Mouse (Mus musculus) intestine, postnatal 0 days (tissue): Measurements from ENCODE around the gene Hfe. TPM values are rescaled to one million over a fixed set of nuclear protein-coding genes. Genes with fewer than 3 reads are reported as not detected.
"Not testable (repeated sequence)": the region's sequence is repeated elsewhere in the genome, so short reads cannot be mapped to it uniquely, and the experiment has no call there.

Source experiments
- ATAC-seq: fragments of 200-750 bp; cut with Nextera tagmentation; 2 replicates; pipeline ENCODE4 v1.8.0; 2017; ENCODE audit warnings: mild to moderate bottlenecking, moderate TSS enrichment, moderate library complexity
- H3K27ac ChIP-seq: fragments of 300-500 bp; sonication (generic); 2 replicates; pipeline ENCODE4 v1.5.1; 2014; ENCODE audit warnings: mild to moderate bottlenecking, low read depth, low read length, moderate library complexity
- H3K27me3 ChIP-seq: fragments of 300-500 bp; sonication (generic); replicated peaks from 2 replicates; pipeline ENCODE4 v1.6.1; 2014; ENCODE audit warnings: low read length, mixed read lengths; ENCODE audit not compliant: control insufficient read depth, insufficient read depth
- H3K36me3 ChIP-seq: fragments of 300-500 bp; sonication (generic); 2 replicates; pipeline ENCODE4 v1.6.1; 2014; ENCODE audit warnings: mild to moderate bottlenecking, moderate library complexity; ENCODE audit not compliant: control insufficient read depth, insufficient read depth
- H3K4me1 ChIP-seq: fragments of 300-500 bp; sonication (generic); replicated peaks from 2 replicates; pipeline ENCODE4 v1.6.1; 2014; ENCODE audit warnings: antibody characterized with exemption, low read length, mixed read lengths; ENCODE audit not compliant: control insufficient read depth, insufficient read depth
- H3K4me2 ChIP-seq: fragments of 300-500 bp; sonication (generic); replicated peaks from 2 replicates; pipeline ENCODE4 v1.6.1; 2014; ENCODE audit warnings: low read depth, mild to moderate bottlenecking, moderate library complexity
- H3K4me3 ChIP-seq: fragments of 300-500 bp; sonication (generic); 2 replicates; pipeline ENCODE4 v1.5.1; 2014; ENCODE audit warnings: low read depth, low read length
- H3K9ac ChIP-seq: fragments of 300-500 bp; sonication (generic); 2 replicates; pipeline ENCODE4 v1.6.1; 2014; ENCODE audit warnings: mild to moderate bottlenecking, low read depth, low read length
- H3K9me3 ChIP-seq: fragments of 300-500 bp; sonication (generic); 2 replicates; pipeline ENCODE4 v1.6.1; 2016; ENCODE audit warnings: mixed run types; ENCODE audit not compliant: control insufficient read depth
- CTCF ChIP-seq: sonication (generic); IDR thresholded peaks from 2 replicates; pipeline ENCODE4 v1.5.1; 2016; ENCODE audit warnings: low read depth, mild to moderate bottlenecking, control low read depth, antibody characterized with exemption, moderate library complexity
- WGBS: fragments of 180-500 bp; shearing (Covaris S2); extraction: QIAGEN DNeasy Blood & Tissue Kit; methylation state at CpG from one replicate; pipeline ENCODE4 v1.1.7; 2014; 5-methylcytosine and 5-hydroxymethylcytosine counted together
- polyA plus RNA-seq: library from polyadenylated mRNA; unstranded; fragments of >200 nt; fragmentation: Nextera tagmentation; extraction: Ambion mirVana; gene quantifications from 2 replicates; pipeline ENCODE4 v1.2.1, GENCODE M21; 2015

Hfe gene
- polyA plus RNA-seq, 1 experiment from 2014 or later, result 12.5 TPM

DNA sequence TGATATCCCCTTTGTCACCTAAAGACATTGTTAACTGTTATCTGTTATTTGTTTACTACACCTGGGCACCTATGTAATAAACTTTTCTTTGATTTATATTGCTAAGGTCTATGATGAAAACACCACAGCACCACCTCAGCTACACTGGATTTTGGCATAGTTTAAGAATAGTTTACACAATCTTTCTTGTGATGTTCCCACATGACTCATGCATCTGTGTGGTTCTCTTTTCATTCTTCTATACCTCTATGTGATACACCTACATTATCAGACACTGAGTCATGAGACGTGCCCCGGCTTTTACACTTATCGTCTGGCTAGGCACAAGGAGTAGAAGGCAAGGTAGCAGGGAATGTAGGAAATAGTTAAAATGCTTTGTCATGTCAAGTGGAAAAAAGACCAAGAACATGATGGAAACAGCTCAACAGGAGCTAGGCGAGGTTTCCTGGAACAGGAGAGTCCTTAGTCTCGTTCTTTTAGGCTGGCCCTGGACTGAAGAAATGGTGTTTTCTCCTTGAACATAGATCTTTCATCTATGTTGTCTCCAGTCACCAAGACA is 39.0 kb upstream of the Hfe start:
- no peak for TF ChIP-seq CTCF
- Histone ChIP-seq H3K4me2 (no peak overlapping the region), H3K9ac (no peak overlapping the region), H3K9me3 (no peaks in the 10 kb centered on the region), H3K4me1 (peaks cover 4% of the 10 kb centered on the region; the same call in 1 of the 2 replicates), H3K27me3 (no peaks in the 10 kb centered on the region), H3K4me3 (no peak overlapping the region), H3K27ac (0 out of 2 replicates have a peak overlapping the region, but pooled peaks have one; percentile 16), H3K36me3 (no peaks in the 10 kb centered on the region)
- ATAC-seq, result no peak
- 94% methylated on average over 5 of the region's 5 CpGs for WGBS

DNA sequence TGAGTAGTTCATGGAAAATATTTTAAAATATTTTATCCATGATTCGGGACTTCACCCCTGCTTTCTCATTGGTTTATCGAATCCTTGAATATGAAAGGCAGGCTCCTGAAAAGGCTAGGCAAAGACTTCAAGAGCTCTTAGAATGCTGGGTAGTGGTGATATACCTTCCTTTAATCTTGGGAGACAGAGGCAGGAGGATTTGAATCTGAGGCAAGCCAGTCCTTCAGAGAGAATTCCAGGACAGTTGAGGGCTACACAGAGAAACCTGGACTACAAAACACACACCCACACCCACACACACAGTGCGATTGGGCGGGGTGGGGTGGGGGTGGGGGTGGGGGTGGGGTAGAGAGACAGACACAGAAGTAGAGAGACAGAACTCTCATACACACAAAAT is 37.2 kb upstream of the Hfe start:
- ATAC-seq, result no peak

DNA sequence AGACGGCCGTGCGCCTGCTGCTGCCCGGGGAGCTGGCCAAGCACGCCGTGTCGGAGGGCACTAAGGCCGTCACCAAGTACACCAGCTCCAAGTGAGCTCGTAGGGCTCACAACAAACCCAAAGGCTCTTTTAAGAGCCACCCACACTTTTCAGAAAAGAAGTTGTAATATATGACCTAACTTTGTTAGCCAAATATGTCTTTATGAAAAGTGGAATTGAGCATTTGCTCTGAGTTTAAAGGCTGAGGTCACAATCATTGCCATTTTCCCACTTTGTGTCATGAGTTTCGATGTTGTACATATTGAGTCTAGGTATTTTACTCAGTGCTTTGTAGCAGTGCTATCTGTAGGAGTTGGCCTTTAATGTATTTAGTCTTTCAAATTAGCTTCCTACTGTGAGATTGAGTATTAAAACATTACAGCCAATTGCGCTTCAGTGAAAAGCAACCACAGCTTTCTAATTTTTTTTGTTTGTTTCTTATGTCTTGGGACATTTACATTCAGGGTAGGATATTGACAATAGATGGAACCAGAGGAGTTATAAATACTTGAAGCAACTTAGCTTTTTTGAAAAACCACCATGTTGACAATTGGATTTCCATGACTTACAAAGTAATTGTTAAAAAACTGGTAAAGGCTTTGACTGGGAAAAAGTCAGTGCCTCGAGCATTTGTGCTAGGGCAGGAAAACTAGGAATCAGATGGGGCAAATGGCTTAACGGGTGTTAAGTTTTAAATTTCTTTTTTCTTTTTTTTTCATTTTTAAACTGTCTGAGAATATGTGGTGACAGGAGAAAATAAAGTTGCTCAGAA is 36.6 kb upstream of the Hfe start:
- H3K36me3 ChIP-seq, result no peaks in the 10 kb centered on the region
- TF ChIP-seq CTCF, result no peak
- H3K4me2 ChIP-seq, result peak overlapping the region; percentile 68
- peak overlapping the region; percentile 94 for H3K27ac ChIP-seq
- H3K4me1 ChIP-seq, result peaks cover 4% of the 10 kb centered on the region; the same call in 1 of the 2 replicates
- no peak; the same call in 1 of the 2 replicates for ATAC-seq
- peak overlapping the region; percentile 36 for H3K4me3 ChIP-seq
- 7% methylated on average over 9 of the region's 13 CpGs for WGBS
- no peaks in the 10 kb centered on the region for H3K9me3 ChIP-seq
- H3K27me3 ChIP-seq, result no peaks in the 10 kb centered on the region
- no peak overlapping the region for H3K9ac ChIP-seq

More for the DNA sequence above, 37.2 kb upstream of the Hfe start:
- no peak for TF ChIP-seq CTCF
- Histone ChIP-seq H3K27me3 (no peaks in the 10 kb centered on the region), H3K27ac (no peak overlapping the region; the same call in 1 of the 2 replicates), H3K9ac (no peak overlapping the region), H3K4me1 (peaks cover 4% of the 10 kb centered on the region; the same call in 1 of the 2 replicates), H3K4me3 (no peak overlapping the region), H3K9me3 (no peaks in the 10 kb centered on the region), H3K4me2 (no peak overlapping the region), H3K36me3 (no peaks in the 10 kb centered on the region)
- WGBS, result 10% methylated on average over 4 of the region's 4 CpGs

DNA sequence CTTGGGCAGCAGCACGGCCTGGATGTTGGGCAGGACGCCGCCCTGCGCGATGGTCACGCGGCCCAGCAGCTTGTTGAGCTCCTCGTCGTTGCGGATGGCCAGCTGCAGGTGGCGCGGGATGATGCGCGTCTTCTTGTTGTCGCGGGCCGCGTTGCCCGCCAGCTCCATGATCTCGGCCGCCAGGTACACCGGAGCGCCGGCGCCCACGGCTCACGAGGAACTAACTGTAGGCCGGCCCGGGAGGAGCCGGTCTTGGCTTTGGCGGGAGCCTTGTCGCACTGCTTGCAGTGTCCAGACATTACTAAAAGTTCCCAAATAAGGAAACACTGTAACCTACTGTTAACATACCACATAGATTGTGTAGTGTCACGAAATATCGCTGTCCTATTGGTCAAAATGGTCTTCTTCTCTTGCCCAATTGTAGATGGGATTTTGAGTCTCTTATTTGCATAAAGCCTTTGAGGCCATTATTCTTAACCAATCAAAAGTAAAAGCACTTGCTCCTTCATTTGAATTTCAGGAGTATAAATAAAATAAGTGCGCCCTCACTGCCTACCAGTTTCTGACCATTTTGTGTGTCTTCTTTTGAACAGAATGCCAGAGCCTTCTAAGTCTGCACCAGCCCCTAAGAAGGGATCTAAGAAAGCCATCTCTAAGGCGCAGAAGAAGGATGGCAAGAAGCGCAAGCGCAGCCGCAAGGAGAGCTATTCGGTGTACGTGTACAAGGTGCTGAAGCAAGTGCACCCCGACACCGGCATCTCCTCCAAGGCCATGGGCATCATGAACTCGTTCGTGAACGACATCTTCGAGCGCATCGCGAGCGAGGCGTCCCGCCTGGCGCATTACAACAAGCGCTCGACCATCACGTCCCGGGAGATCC is 35.8 kb upstream of the Hfe start, which contains the start of gene Hist1h2bb:
Gene Hist1h2bb, plus strand, starts transcription at position 534 of the 880 bp plus-strand sequence.
- peak within 1 kb of the TSS; percentile 68 for H3K4me2 ChIP-seq
- H3K27me3 ChIP-seq, H3K4me1 ChIP-seq, H3K9me3 ChIP-seq, H3K36me3 ChIP-seq: not testable (repeated sequence)
- H3K27ac ChIP-seq, result peak within 1 kb of the TSS; percentile 94
- peak; percentile 87 for ATAC-seq
- TF ChIP-seq CTCF, result peak; percentile 38
- under 1% methylated on average over 37 of the region's 58 CpGs for WGBS
- H3K4me3 ChIP-seq, result peak within 1 kb of the TSS; percentile 36
- H3K9ac ChIP-seq, result peak within 1 kb of the TSS; percentile 52

DNA sequence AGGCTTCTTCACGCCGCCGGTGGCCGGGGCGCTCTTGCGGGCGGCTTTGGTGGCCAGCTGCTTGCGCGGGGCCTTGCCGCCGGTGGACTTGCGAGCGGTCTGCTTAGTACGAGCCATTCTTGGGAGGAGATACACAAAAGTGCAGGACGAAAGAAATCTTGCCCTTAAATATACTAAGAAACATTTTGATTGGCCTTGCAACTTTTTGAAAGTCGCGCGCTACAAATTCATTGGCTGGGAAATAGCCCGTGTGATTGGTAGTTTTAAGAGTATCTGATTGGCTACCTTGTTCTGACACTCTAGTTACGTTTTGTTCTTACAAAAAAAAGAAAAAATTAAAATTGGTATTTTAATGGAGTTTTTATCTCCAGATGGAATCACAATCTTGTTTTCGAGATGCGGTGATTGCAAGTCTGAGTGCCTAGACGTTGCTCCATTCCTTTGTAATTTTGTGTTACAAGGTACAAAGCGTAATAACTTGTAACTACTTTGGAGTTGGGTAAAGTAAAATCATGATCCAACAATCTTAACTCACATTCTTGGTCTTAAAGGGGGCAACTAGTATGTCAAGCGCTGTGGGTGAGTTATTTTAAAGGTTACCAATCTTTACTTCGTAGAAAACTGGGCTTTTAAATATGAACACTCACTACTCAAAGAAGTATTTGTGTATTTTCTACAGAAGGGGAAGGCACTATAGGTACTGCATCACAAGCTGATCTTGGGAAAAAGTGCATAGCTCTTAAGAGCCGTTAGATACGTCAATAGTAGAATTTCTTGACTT is 34.9 kb upstream of the Hfe start, which contains the start of gene Hist1h3c:
Gene Hist1h3c, minus strand, starts transcription at position 222 of the 781 bp plus-strand sequence.
- H3K27me3 ChIP-seq, result no peaks in the 10 kb centered on the region
- H3K4me3 ChIP-seq, result peak within 1 kb of the TSS; percentile 36
- H3K9me3 ChIP-seq, result no peaks in the 10 kb centered on the region
- no peak for TF ChIP-seq CTCF
- WGBS, result under 1% methylated on average over 23 of the region's 28 CpGs
- peak within 1 kb of the TSS; percentile 68 for H3K4me2 ChIP-seq
- H3K9ac ChIP-seq, result peak within 1 kb of the TSS; percentile 52
- peak; percentile 62 for ATAC-seq
- H3K27ac ChIP-seq, result peak within 1 kb of the TSS; percentile 94
- H3K4me1 ChIP-seq, result peaks cover 4% of the 10 kb centered on the region; the same call in 1 of the 2 replicates
- no peaks in the 10 kb centered on the region for H3K36me3 ChIP-seq
